Mouse (Mus musculus): ENCODE measurements around the gene Ppil2.

GRCm38 (mm10) chr16:17067552-17067951 lies 43.5 kb downstream of the Ppil2 start:
- TF ChIP-seq CTCF (IDR thresholded peaks at IDR 0.05; ENCODE audit: low read depth), result no peak
- no peak for TF ChIP-seq EP300 (IDR thresholded peaks at IDR 0.05; ENCODE audit: low read depth)
